ENCODE assay signal across 15 mouse cellular contexts in the genomic region with DNA sequence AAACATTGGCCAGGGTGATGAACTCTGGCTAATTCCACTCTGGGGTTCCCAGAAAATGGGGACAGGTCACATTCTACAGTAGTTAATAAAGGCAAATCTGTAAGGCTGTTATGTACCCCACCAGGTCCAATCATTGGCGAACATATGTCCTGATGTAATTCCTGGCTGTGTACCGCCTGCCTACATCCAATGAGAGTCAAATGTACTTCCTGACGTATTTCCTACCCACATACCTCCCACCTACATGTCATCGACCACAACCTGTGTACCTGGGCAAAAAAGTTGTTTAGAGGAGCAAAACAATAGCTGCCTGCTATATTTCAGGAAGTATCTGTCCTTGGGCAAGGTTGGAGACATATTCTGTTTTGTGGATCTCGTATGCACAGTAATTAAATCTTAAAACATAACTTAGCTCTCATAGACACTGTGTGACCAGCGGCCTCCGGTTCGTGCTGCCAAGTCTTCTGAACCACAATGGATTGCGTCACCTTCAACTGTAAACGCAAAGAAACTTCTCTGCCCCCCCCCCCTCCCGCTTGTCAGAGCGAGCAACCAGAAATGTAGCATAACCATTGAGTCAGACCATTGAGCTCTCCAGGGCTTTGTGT.
DNase-seq lines count a peak whose midpoint lies in the region; ATAC-seq and TF ChIP-seq lines count a peak whose summit lies in the region.
"Had no signal": no experiment of that assay in that cellular context is flagged by ENCODE, and none has a peak within 500 bp of the region (broad histone marks: within the 10 kb centered on the region; RNA-seq: fewer than 3 reads in every experiment).

No protein-coding gene starts in this region.

- DNase-seq in lung, embryonic 14.5 days: peak; percentile 66
- no peak for DNase-seq in lung, adult 2 months
- peak; percentile 55 for DNase-seq in lung, postnatal 36 days
- DNase-seq in urinary bladder, postnatal 4 days (ENCODE audit: low spot score in 2 of 2): no peak
- no peak for DNase-seq in heart, adult 9 months (ENCODE audit: low spot score in 2 of 2)
- DNase-seq: adrenal gland, postnatal 25 days; cerebellum, adult 11-12 months; embryo, embryonic 11 days had no signal

- H3K9me3 ChIP-seq in lung, embryonic 14.5 days (ENCODE audit: low read depth, low read length): no peaks in the 10 kb centered on the region
- H3K9me3 ChIP-seq in midbrain, embryonic 15.5 days: no peaks in the 10 kb centered on the region
- H3K9me3 ChIP-seq: limb, embryonic 10.5 days had no signal

- H3K9ac ChIP-seq in lung, embryonic 14.5 days: no peak overlapping the region
- H3K9ac ChIP-seq in midbrain, embryonic 15.5 days: no peak overlapping the region

- no peak overlapping the region for H3K4me3 ChIP-seq in lung, embryonic 14.5 days (ENCODE audit: low read depth, low read length)
- no peak overlapping the region for H3K4me3 ChIP-seq in lung, adult 2 months (replicated peaks; ENCODE audit: extremely low read depth, low read depth, low read length)
- H3K4me3 ChIP-seq in midbrain, embryonic 15.5 days: no peak overlapping the region
- H3K4me3 ChIP-seq: limb, embryonic 10.5 days had no signal

- TF ChIP-seq CTCF in lung, embryonic 14.5 days (IDR thresholded peaks at IDR 0.05; ENCODE audit: low read depth): no peak
- TF ChIP-seq CTCF in lung, adult 2 months (IDR thresholded peaks at IDR 0.05; ENCODE audit: insufficient read depth, low read length): no peak

- peaks cover 13% of the 10 kb centered on the region for H3K36me3 ChIP-seq in lung, embryonic 14.5 days (ENCODE audit: insufficient read depth)
- H3K36me3 ChIP-seq in midbrain, embryonic 15.5 days (replicated peaks): no peaks in the 10 kb centered on the region

- H3K4me2 ChIP-seq in lung, embryonic 14.5 days: no peak overlapping the region
- H3K4me2 ChIP-seq in midbrain, embryonic 15.5 days: no peak overlapping the region

- no peaks in the 10 kb centered on the region for H3K4me1 ChIP-seq in lung, embryonic 14.5 days (ENCODE audit: insufficient read depth)
- H3K4me1 ChIP-seq in lung, adult 2 months (ENCODE audit: control insufficient read depth, insufficient read depth, low read length): peaks cover 8% of the 10 kb centered on the region; the same call in 1 of the 2 replicates
- H3K4me1 ChIP-seq in midbrain, embryonic 15.5 days: no peaks in the 10 kb centered on the region
- H3K4me1 ChIP-seq: limb, embryonic 10.5 days had no signal

- no peak for ATAC-seq in lung, embryonic 14.5 days (ENCODE audit: insufficient read depth)
- peak; percentile 45 for ATAC-seq in common myeloid progenitor, adult 5-6 weeks (replicated peaks; ENCODE audit: low read depth, poor library complexity, severe bottlenecking)
- ATAC-seq in midbrain, embryonic 15.5 days (replicated peaks): no peak
- no peak for ATAC-seq in activated CD4-positive, CD25-positive, alpha-beta regulatory T cell, adult 4 months
- ATAC-seq: hindbrain, postnatal 0 days had no signal

- 73% methylated on average over 12 of the region's 12 CpGs for WGBS in lung, embryonic 14.5 days
- 48% methylated on average over 12 of the region's 12 CpGs for WGBS in lung, adult 2 months
- WGBS in midbrain, embryonic 15.5 days: 90% methylated on average over 12 of the region's 12 CpGs

- no peaks in the 10 kb centered on the region for H3K27me3 ChIP-seq in lung, embryonic 14.5 days (ENCODE audit: insufficient read depth, low read length)
- no peaks in the 10 kb centered on the region for H3K27me3 ChIP-seq in midbrain, embryonic 15.5 days (replicated peaks)
- H3K27me3 ChIP-seq: CH12.LX had no signal

- H3K27ac ChIP-seq in lung, embryonic 14.5 days (ENCODE audit: low read depth): no peak overlapping the region
- H3K27ac ChIP-seq in midbrain, embryonic 15.5 days: no peak overlapping the region
- H3K27ac ChIP-seq: hindbrain, postnatal 0 days; kidney, postnatal 0 days; limb, embryonic 10.5 days had no signal

- no peak for TF ChIP-seq POLR2A in lung, adult 2 months (IDR thresholded peaks at IDR 0.05; ENCODE audit: borderline replicate concordance, extremely low read depth, low read depth, low read length)

Comparison
In these comparisons a context has a peak if more than half of its experiments do, and no peak if none do; other contexts are left out.
1. DNase-seq: peak in lung, embryonic 14.5 days (single experiment) and lung, postnatal 36 days (single experiment); none in lung, adult 2 months (single experiment), urinary bladder, postnatal 4 days (0 of 2) and heart, adult 9 months (0 of 2).